Mouse (Mus musculus): Measurements from ENCODE around the gene Eif3f. TPM values are rescaled to one million over a fixed set of nuclear protein-coding genes. Genes with fewer than 3 reads are reported as not detected.

Gene Eif3f
- polyA plus RNA-seq, 1 experiment = 191 TPM

GRCm38 (mm10) chr7:108972273-108972672 lies 38.1 kb downstream of the Eif3f start:
- Histone ChIP-seq H3K4me3 (ENCODE audit: insufficient read depth, poor library complexity, severe bottlenecking) (no peak overlapping the region), H3K79me2 (ENCODE audit: control insufficient read depth, insufficient read depth) (no peaks in the 10 kb centered on the region), H3ac (ENCODE audit: control insufficient read depth, insufficient read length, low read depth) (no peak overlapping the region), H3K36me3 (ENCODE audit: control insufficient read depth, insufficient read depth) (no peaks in the 10 kb centered on the region), H3K27me3 (ENCODE audit: control insufficient read depth, insufficient read depth, insufficient read length) (no peaks in the 10 kb centered on the region), H3K79me3 (ENCODE audit: low read depth) (no peaks in the 10 kb centered on the region)
- TF ChIP-seq MYOD1 (IDR thresholded peaks at IDR 0.05; ENCODE audit: control insufficient read depth, insufficient read length, low read depth) (no peak), MAX (IDR thresholded peaks at IDR 0.05) (no peak), MYOG (IDR thresholded peaks at IDR 0.05; ENCODE audit: control insufficient read depth, extremely low read depth, insufficient read length) (no peak), FOSL1 (IDR thresholded peaks at IDR 0.05; ENCODE audit: insufficient read depth, low read length, poor library complexity, severe bottlenecking) (no peak), CEBPB (IDR thresholded peaks at IDR 0.05; ENCODE audit: low read depth) (no peak), CTCF (IDR thresholded peaks at IDR 0.05; ENCODE audit: control insufficient read depth, insufficient read depth, insufficient read length) (no peak), USF1 (IDR thresholded peaks at IDR 0.05; ENCODE audit: low read depth) (no peak)

DNA sequence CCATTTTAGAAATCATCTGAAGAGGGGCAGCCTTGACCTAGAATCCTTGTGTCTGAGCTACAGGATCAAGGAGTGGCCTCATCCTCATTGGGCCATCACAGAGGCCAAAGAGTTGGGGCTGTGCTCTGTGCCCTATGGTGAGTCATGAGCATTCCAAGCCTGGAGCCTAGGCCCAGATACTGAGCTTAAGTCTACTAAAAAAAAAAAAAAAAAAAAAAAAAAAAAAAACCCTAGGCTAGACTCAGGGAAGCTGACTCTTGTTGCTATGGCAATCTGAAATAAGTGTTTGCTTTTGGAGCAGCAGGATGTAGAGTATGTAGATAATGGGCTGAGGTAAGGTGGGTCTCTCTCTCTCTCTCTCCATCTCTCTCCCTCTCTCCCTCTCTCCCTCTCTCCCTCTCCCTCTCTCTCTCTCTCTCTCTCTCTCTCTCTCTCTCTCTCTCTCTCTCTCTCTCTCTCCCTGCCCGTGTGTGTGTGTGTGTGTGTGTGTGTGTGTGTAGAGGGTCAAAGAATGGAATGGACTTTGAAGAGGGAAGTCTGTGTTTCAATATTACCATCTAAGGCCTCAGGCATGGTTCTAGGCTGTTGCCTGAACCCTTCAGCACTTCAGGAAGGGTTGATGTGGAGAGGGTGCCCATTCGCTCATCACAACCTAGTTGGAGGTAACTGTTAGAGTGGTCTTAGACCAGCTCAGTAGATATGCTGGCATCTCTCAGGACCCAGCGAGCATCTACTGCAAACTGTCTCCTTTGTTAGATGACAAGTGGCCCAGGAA lies 51.9 kb downstream of the Eif3f start:
- no peak for TF ChIP-seq USF1 (IDR thresholded peaks at IDR 0.05; ENCODE audit: low read depth)
- no peak for TF ChIP-seq CEBPB (IDR thresholded peaks at IDR 0.05; ENCODE audit: low read depth)
- no peak for TF ChIP-seq FOSL1 (IDR thresholded peaks at IDR 0.05; ENCODE audit: insufficient read depth, low read length, poor library complexity, severe bottlenecking)
- no peak for TF ChIP-seq CTCF (IDR thresholded peaks at IDR 0.05; ENCODE audit: control insufficient read depth, insufficient read depth, insufficient read length)
- no peak for TF ChIP-seq MYOG (IDR thresholded peaks at IDR 0.05; ENCODE audit: control insufficient read depth, extremely low read depth, insufficient read length)
- TF ChIP-seq MAX (IDR thresholded peaks at IDR 0.05) = no peak
- no peak for TF ChIP-seq MYOD1 (IDR thresholded peaks at IDR 0.05; ENCODE audit: control insufficient read depth, insufficient read length, low read depth)
- H3K27me3 ChIP-seq (ENCODE audit: control insufficient read depth, insufficient read depth, insufficient read length) = no peaks in the 10 kb centered on the region
- no peaks in the 10 kb centered on the region for H3K79me2 ChIP-seq (ENCODE audit: control insufficient read depth, insufficient read depth)
- no peak overlapping the region for H3K4me3 ChIP-seq (ENCODE audit: insufficient read depth, poor library complexity, severe bottlenecking)
- no peaks in the 10 kb centered on the region for H3K36me3 ChIP-seq (ENCODE audit: control insufficient read depth, insufficient read depth)
- no peaks in the 10 kb centered on the region for H3K79me3 ChIP-seq (ENCODE audit: low read depth)
- no peak overlapping the region for H3ac ChIP-seq (ENCODE audit: control insufficient read depth, insufficient read length, low read depth)

- H3K36me3 ChIP-seq (ENCODE audit: control insufficient read depth, insufficient read depth) = no peaks in the 10 kb centered on the region
- no peak overlapping the region for H3K4me3 ChIP-seq (ENCODE audit: insufficient read depth, poor library complexity, severe bottlenecking)
- H3K79me3 ChIP-seq (ENCODE audit: low read depth) = no peaks in the 10 kb centered on the region
- TF ChIP-seq MYOD1 (IDR thresholded peaks at IDR 0.05; ENCODE audit: control insufficient read depth, insufficient read length, low read depth) (no peak), MYOG (IDR thresholded peaks at IDR 0.05; ENCODE audit: control insufficient read depth, extremely low read depth, insufficient read length) (no peak), CTCF (IDR thresholded peaks at IDR 0.05; ENCODE audit: control insufficient read depth, insufficient read depth, insufficient read length) (no peak), MAX (IDR thresholded peaks at IDR 0.05) (no peak), FOSL1 (IDR thresholded peaks at IDR 0.05; ENCODE audit: insufficient read depth, low read length, poor library complexity, severe bottlenecking) (no peak), CEBPB (IDR thresholded peaks at IDR 0.05; ENCODE audit: low read depth) (no peak), USF1 (IDR thresholded peaks at IDR 0.05; ENCODE audit: low read depth) (no peak)
- H3K27me3 ChIP-seq (ENCODE audit: control insufficient read depth, insufficient read depth, insufficient read length) = no peaks in the 10 kb centered on the region
- H3K79me2 ChIP-seq (ENCODE audit: control insufficient read depth, insufficient read depth) = no peaks in the 10 kb centered on the region
- H3ac ChIP-seq (ENCODE audit: control insufficient read depth, insufficient read length, low read depth) = no peak overlapping the region
These were observed 57.0 kb downstream of the Eif3f start for GRCm38 (mm10) chr7:108991207-108991606.

Other genes starting within 250 kb of the Eif3f start
- gene Olfr512, start 221.1 kb upstream of the Eif3f start, polyA plus RNA-seq (2012; fragmentation: generic; extraction: Trizol) = not detected
- gene Olfr513, start 183.4 kb upstream of the Eif3f start, polyA plus RNA-seq (2012; fragmentation: generic; extraction: Trizol) = not detected
- gene Olfr514, start 108.4 kb upstream of the Eif3f start, polyA plus RNA-seq (2012; fragmentation: generic; extraction: Trizol) = not detected
- not detected for gene Olfr516, start 83.9 kb upstream of the Eif3f start, polyA plus RNA-seq (2012; fragmentation: generic; extraction: Trizol)
- gene Olfr517, start 62.0 kb upstream of the Eif3f start, polyA plus RNA-seq (2012; fragmentation: generic; extraction: Trizol) = not detected
- not detected for gene Olfr518, start 49.4 kb upstream of the Eif3f start, polyA plus RNA-seq (2012; fragmentation: generic; extraction: Trizol)
- gene Olfr519, start 40.0 kb upstream of the Eif3f start, polyA plus RNA-seq (2012; fragmentation: generic; extraction: Trizol) = not detected
- 0.02 TPM for gene Nlrp10, start 4.2 kb upstream of the Eif3f start, polyA plus RNA-seq (2012; fragmentation: generic; extraction: Trizol)
- 0.01 TPM for gene Tub, start 15.9 kb downstream of the Eif3f start, polyA plus RNA-seq (2012; fragmentation: generic; extraction: Trizol)
- not detected for gene Ric3, start 148.9 kb downstream of the Eif3f start, polyA plus RNA-seq (2012; fragmentation: generic; extraction: Trizol)
- gene Lmo1, start 240.8 kb downstream of the Eif3f start, polyA plus RNA-seq (2012; fragmentation: generic; extraction: Trizol) = 0.09 TPM